Mouse (Mus musculus) midbrain, embryonic 14.5 days (tissue): ENCODE data around the gene Fbxo46. TPM values are rescaled to one million over a fixed set of nuclear protein-coding genes. Genes with fewer than 3 reads are reported as not detected.
A peak's percentile ranks its signal among the peaks of the same experiment; 100 is the strongest.

Source experiments
- ATAC-seq: fragments of 200-750 bp; cut with Nextera tagmentation; 2 replicates; pipeline ENCODE4 v1.8.0; 2017; ENCODE audit warnings: moderate number of reproducible peaks, moderate library complexity; ENCODE audit not compliant: low FRiP score, low TSS enrichment
- DNase-seq: peaks from one replicate; pipeline ENCODE4 v3.0.0-alpha.2; 2015
- H3K27ac ChIP-seq: fragments of 300-500 bp; sonication (generic); replicated peaks from 2 replicates; pipeline ENCODE4 v1.5.1; 2014; ENCODE audit warnings: mild to moderate bottlenecking, low read depth, low read length, moderate library complexity
- H3K27me3 ChIP-seq: fragments of 300-500 bp; sonication (generic); 2 replicates; pipeline ENCODE4 v1.6.1; 2014; ENCODE audit warnings: low read length, control low read depth, mixed read lengths; ENCODE audit not compliant: control insufficient read depth, insufficient read depth
- H3K36me3 ChIP-seq: fragments of 300-500 bp; sonication (generic); 2 replicates; pipeline ENCODE4 v1.6.1; 2014; ENCODE audit warnings: low read length, control low read depth; ENCODE audit not compliant: control insufficient read depth, insufficient read depth
- H3K4me1 ChIP-seq: fragments of 300-500 bp; sonication (generic); 2 replicates; pipeline ENCODE4 v1.6.1; 2014; ENCODE audit warnings: mild to moderate bottlenecking, antibody characterized with exemption, low read length, control low read depth; ENCODE audit not compliant: control insufficient read depth, insufficient read depth
- H3K4me2 ChIP-seq: fragments of 300-500 bp; sonication (generic); 2 replicates; pipeline ENCODE4 v1.6.1; 2014; ENCODE audit warnings: mild to moderate bottlenecking, low read length, moderate library complexity
- H3K4me3 ChIP-seq: fragments of 300-500 bp; sonication (generic); replicated peaks from 2 replicates; pipeline ENCODE4 v1.5.1; 2014; ENCODE audit warnings: low read depth, low read length
- H3K9ac ChIP-seq: fragments of 300-500 bp; sonication (generic); replicated peaks from 2 replicates; pipeline ENCODE4 v1.6.1; 2014; ENCODE audit warnings: mild to moderate bottlenecking, low read length, moderate library complexity
- H3K9me3 ChIP-seq: fragments of 300-500 bp; sonication (generic); 2 replicates; pipeline ENCODE4 v1.6.1; 2016; ENCODE audit warnings: low read length, control low read depth, mixed read lengths; ENCODE audit not compliant: control insufficient read depth
- WGBS: fragments of 180-500 bp; shearing (Covaris S2); extraction: QIAGEN DNeasy Blood & Tissue Kit; methylation state at CpG from one replicate; pipeline ENCODE4 v1.1.7; 2014; 5-methylcytosine and 5-hydroxymethylcytosine counted together
- polyA plus RNA-seq: library from polyadenylated mRNA; unstranded; fragments of >200 nt; fragmentation: Nextera tagmentation; extraction: Ambion mirVana; gene quantifications from 2 replicates; pipeline ENCODE4 v1.2.1, GENCODE M21; 2014

Fbxo46 gene
- polyA plus RNA-seq, 1 experiment from 2014 or later, result 13.8 TPM

- DNase-seq (peak; percentile 93), ATAC-seq (no peak)
- peak overlapping the region; percentile 17 for H3K4me3 ChIP-seq
- no peak overlapping the region for H3K27ac ChIP-seq
- WGBS, result 2% methylated on average over 17 of the region's 17 CpGs
- no peak overlapping the region; the same call in 1 of the 2 replicates for H3K9ac ChIP-seq
- H3K9me3 ChIP-seq, result no peaks in the 10 kb centered on the region
- peak overlapping the region; percentile 41 for H3K4me2 ChIP-seq
- peaks cover 8% of the 10 kb centered on the region; the same call in 1 of the 2 replicates for H3K27me3 ChIP-seq
- H3K4me1 ChIP-seq, result peaks cover 15% of the 10 kb centered on the region
- no peaks in the 10 kb centered on the region for H3K36me3 ChIP-seq
Measured at GRCm38 (mm10) chr7:19172874-19173273, 53.2 kb downstream of the Fbxo46 start.

GRCm38 (mm10) chr7:19175708-19176515, 56.3 kb downstream of the Fbxo46 start, which contains the start of gene Eml2:
TSS of gene Eml2 (plus strand) at chr7:19176421.
- Histone ChIP-seq H3K9ac (peak within 1 kb of the TSS; percentile 77), H3K27ac (peak within 1 kb of the TSS; percentile 82), H3K36me3 (peaks cover 6% of the 10 kb centered on the region; the same call in 1 of the 2 replicates), H3K4me3 (peak within 1 kb of the TSS; percentile 69), H3K27me3 (peaks cover 28% of the 10 kb centered on the region; the same call in 1 of the 2 replicates), H3K4me1 (peaks cover 28% of the 10 kb centered on the region), H3K4me2 (peak within 1 kb of the TSS; percentile 80), H3K9me3 (0 out of 2 replicates have a peak, but pooled peaks cover 3% of the 10 kb centered on the region)
- peak; percentile 92 for DNase-seq
- under 1% methylated on average over 30 of the region's 30 CpGs for WGBS
- ATAC-seq, result peak; percentile 93

- peaks cover 28% of the 10 kb centered on the region; the same call in 1 of the 2 replicates for H3K27me3 ChIP-seq
- 2% methylated on average over 21 of the region's 21 CpGs for WGBS
- peak overlapping the region; percentile 82 for H3K27ac ChIP-seq
- H3K9me3 ChIP-seq, result 0 out of 2 replicates have a peak, but pooled peaks cover 3% of the 10 kb centered on the region
- H3K36me3 ChIP-seq, result peaks cover 7% of the 10 kb centered on the region
- peak overlapping the region; percentile 77 for H3K9ac ChIP-seq
- H3K4me3 ChIP-seq, result peak overlapping the region; percentile 69
- ATAC-seq (peak; percentile 46), DNase-seq (no peak)
- H3K4me1 ChIP-seq, result peaks cover 28% of the 10 kb centered on the region
- H3K4me2 ChIP-seq, result peak overlapping the region; percentile 80
Measured at GRCm38 (mm10) chr7:19176516-19176947, 56.9 kb downstream of the Fbxo46 start.

- H3K4me1 ChIP-seq, result peaks cover 25% of the 10 kb centered on the region
Measured at GRCm38 (mm10) chr7:19177216-19177615, 57.6 kb downstream of the Fbxo46 start.

GRCm38 (mm10) chr7:19178035-19178434, 58.4 kb downstream of the Fbxo46 start:
- Histone ChIP-seq H3K4me3 (peak overlapping the region; percentile 69), H3K4me1 (peaks cover 25% of the 10 kb centered on the region), H3K27me3 (peaks cover 28% of the 10 kb centered on the region; the same call in 1 of the 2 replicates), H3K27ac (no peak overlapping the region), H3K36me3 (peaks cover 16% of the 10 kb centered on the region), H3K4me2 (peak overlapping the region; percentile 80), H3K9me3 (0 out of 2 replicates have a peak, but pooled peaks cover 3% of the 10 kb centered on the region), H3K9ac (peak overlapping the region; percentile 42)
- 5% methylated on average over 18 of the region's 18 CpGs for WGBS
- ATAC-seq (no peak), DNase-seq (no peak)

More at GRCm38 (mm10) chr7:19177216-19177615, 57.6 kb downstream of the Fbxo46 start:
- no peak for ATAC-seq
- Histone ChIP-seq H3K4me3 (peak overlapping the region; percentile 69), H3K4me2 (peak overlapping the region; percentile 80), H3K36me3 (peaks cover 12% of the 10 kb centered on the region), H3K27me3 (peaks cover 28% of the 10 kb centered on the region; the same call in 1 of the 2 replicates), H3K9me3 (0 out of 2 replicates have a peak, but pooled peaks cover 3% of the 10 kb centered on the region), H3K27ac (no peak overlapping the region), H3K9ac (peak overlapping the region; percentile 77)
- WGBS, result 64% methylated on average over 7 of the region's 7 CpGs
- no peak for DNase-seq

- H3K27me3 ChIP-seq, result peaks cover 28% of the 10 kb centered on the region; the same call in 1 of the 2 replicates
- H3K4me1 ChIP-seq, result peaks cover 25% of the 10 kb centered on the region
- WGBS, result 8% methylated on average over 27 of the region's 27 CpGs
- peak overlapping the region; percentile 80 for H3K4me2 ChIP-seq
- DNase-seq, result peak; percentile 82
- H3K4me3 ChIP-seq, result peak overlapping the region; percentile 69
- 0 out of 2 replicates have a peak, but pooled peaks cover 3% of the 10 kb centered on the region for H3K9me3 ChIP-seq
- peaks cover 19% of the 10 kb centered on the region for H3K36me3 ChIP-seq
- H3K9ac ChIP-seq, result peak overlapping the region; percentile 42; the same call in 1 of the 2 replicates
- no peak overlapping the region for H3K27ac ChIP-seq
- ATAC-seq, result no peak
Measured at GRCm38 (mm10) chr7:19178443-19179092, 58.9 kb downstream of the Fbxo46 start.

- Histone ChIP-seq H3K4me1 (peaks cover 25% of the 10 kb centered on the region), H3K36me3 (peaks cover 24% of the 10 kb centered on the region), H3K9me3 (0 out of 2 replicates have a peak, but pooled peaks cover 3% of the 10 kb centered on the region), H3K4me2 (peak overlapping the region; percentile 80), H3K27me3 (peaks cover 28% of the 10 kb centered on the region; the same call in 1 of the 2 replicates), H3K27ac (no peak overlapping the region), H3K4me3 (peak overlapping the region; percentile 69), H3K9ac (no peak overlapping the region; the same call in 1 of the 2 replicates)
- no peak for ATAC-seq
- peak; percentile 87 for DNase-seq
- under 1% methylated on average over 31 of the region's 32 CpGs for WGBS
Measured at GRCm38 (mm10) chr7:19179173-19179572, 59.5 kb downstream of the Fbxo46 start.

GRCm38 (mm10) chr7:19179936-19180335, 60.3 kb downstream of the Fbxo46 start:
- no peak overlapping the region for H3K4me3 ChIP-seq
- H3K9me3 ChIP-seq, result 0 out of 2 replicates have a peak, but pooled peaks cover 3% of the 10 kb centered on the region
- H3K4me1 ChIP-seq, result peaks cover 28% of the 10 kb centered on the region
- ATAC-seq, result no peak
- H3K36me3 ChIP-seq, result peaks cover 26% of the 10 kb centered on the region
- H3K4me2 ChIP-seq, result peak overlapping the region; percentile 80; the same call in 1 of the 2 replicates
- WGBS, result 48% methylated on average over 6 of the region's 6 CpGs
- H3K27ac ChIP-seq, result no peak overlapping the region
- H3K9ac ChIP-seq, result no peak overlapping the region
- DNase-seq, result no peak
- peaks cover 28% of the 10 kb centered on the region; the same call in 1 of the 2 replicates for H3K27me3 ChIP-seq
